Mouse (Mus musculus): ENCODE data around the gene Hspe1. TPM values are rescaled to one million over a fixed set of nuclear protein-coding genes. Genes with fewer than 3 reads are reported as not detected.
"Not testable (repeated sequence)": the region's sequence is repeated elsewhere in the genome, so short reads cannot be mapped to it uniquely, and the experiment has no call there.

Hspe1 gene
- polyA plus RNA-seq, 1 experiment from 2014 or later = 224 TPM

GRCm38 (mm10) chr1:55124136-55124535, 36.2 kb downstream of the Hspe1 start:
- not testable (repeated sequence) for H3K9ac ChIP-seq (ENCODE audit: low read depth, low read length); H3K4me2 ChIP-seq (ENCODE audit: low read length); H3K27ac ChIP-seq (ENCODE audit: low read length); H3K27me3 ChIP-seq (ENCODE audit: control insufficient read depth, insufficient read depth, low read depth, low read length); H3K9me3 ChIP-seq (replicated peaks; ENCODE audit: control insufficient read depth, low read length, poor library complexity, severe bottlenecking); H3K36me3 ChIP-seq (ENCODE audit: control insufficient read depth, insufficient read depth, low read length); H3K4me1 ChIP-seq (ENCODE audit: control insufficient read depth, insufficient read depth, low read length); H3K4me3 ChIP-seq (ENCODE audit: low read depth, low read length); ATAC-seq
- 95% methylated on average over 2 of the region's 2 CpGs for WGBS

GRCm38 (mm10) chr1:55129716-55130115, 41.8 kb downstream of the Hspe1 start:
- Histone ChIP-seq H3K4me1 (ENCODE audit: control insufficient read depth, insufficient read depth, low read length) (peaks cover 19% of the 10 kb centered on the region), H3K4me2 (ENCODE audit: low read length) (no peak overlapping the region), H3K27me3 (ENCODE audit: control insufficient read depth, insufficient read depth, low read depth, low read length) (no peaks in the 10 kb centered on the region), H3K4me3 (ENCODE audit: low read depth, low read length) (no peak overlapping the region), H3K27ac (ENCODE audit: low read length) (no peak overlapping the region), H3K9ac (ENCODE audit: low read depth, low read length) (no peak overlapping the region), H3K9me3 (replicated peaks; ENCODE audit: control insufficient read depth, low read length, poor library complexity, severe bottlenecking) (no peaks in the 10 kb centered on the region), H3K36me3 (ENCODE audit: control insufficient read depth, insufficient read depth, low read length) (no peaks in the 10 kb centered on the region)
- 94% methylated on average over 5 of the region's 5 CpGs for WGBS
- no peak for ATAC-seq

GRCm38 (mm10) chr1:55130190-55130916, 42.4 kb downstream of the Hspe1 start:
- H3K4me3 ChIP-seq (ENCODE audit: low read depth, low read length) = peak overlapping the region; percentile 99
- H3K36me3 ChIP-seq (ENCODE audit: control insufficient read depth, insufficient read depth, low read length) = no peaks in the 10 kb centered on the region
- peaks cover 19% of the 10 kb centered on the region for H3K4me1 ChIP-seq (ENCODE audit: control insufficient read depth, insufficient read depth, low read length)
- H3K27me3 ChIP-seq (ENCODE audit: control insufficient read depth, insufficient read depth, low read depth, low read length) = no peaks in the 10 kb centered on the region
- peak overlapping the region; percentile 57 for H3K4me2 ChIP-seq (ENCODE audit: low read length)
- ATAC-seq = no peak
- H3K9ac ChIP-seq (ENCODE audit: low read depth, low read length) = peak overlapping the region; percentile 74
- no peaks in the 10 kb centered on the region for H3K9me3 ChIP-seq (replicated peaks; ENCODE audit: control insufficient read depth, low read length, poor library complexity, severe bottlenecking)
- H3K27ac ChIP-seq (ENCODE audit: low read length) = peak overlapping the region; percentile 98
- WGBS = 69% methylated on average over 10 of the region's 10 CpGs

GRCm38 (mm10) chr1:55130943-55131401, 43.0 kb downstream of the Hspe1 start, which contains the start of gene Mob4:
Gene Mob4 (plus strand): TSS chr1:55131231.
- Histone ChIP-seq H3K36me3 (ENCODE audit: control insufficient read depth, insufficient read depth, low read length) (no peaks in the 10 kb centered on the region), H3K9me3 (replicated peaks; ENCODE audit: control insufficient read depth, low read length, poor library complexity, severe bottlenecking) (no peaks in the 10 kb centered on the region), H3K4me3 (ENCODE audit: low read depth, low read length) (peak within 1 kb of the TSS; percentile 99), H3K4me1 (ENCODE audit: control insufficient read depth, insufficient read depth, low read length) (peaks cover 19% of the 10 kb centered on the region), H3K27me3 (ENCODE audit: control insufficient read depth, insufficient read depth, low read depth, low read length) (no peaks in the 10 kb centered on the region), H3K27ac (ENCODE audit: low read length) (peak within 1 kb of the TSS; percentile 98), H3K9ac (ENCODE audit: low read depth, low read length) (peak within 1 kb of the TSS; percentile 99), H3K4me2 (ENCODE audit: low read length) (peak within 1 kb of the TSS; percentile 77)
- WGBS = under 1% methylated on average over 42 of the region's 42 CpGs
- ATAC-seq = peak; percentile 98

GRCm38 (mm10) chr1:55131424-55132014, 43.6 kb downstream of the Hspe1 start:
- peak; percentile 81; the same call in 1 of the 2 replicates for ATAC-seq
- peak overlapping the region; percentile 99 for H3K9ac ChIP-seq (ENCODE audit: low read depth, low read length)
- H3K27me3 ChIP-seq (ENCODE audit: control insufficient read depth, insufficient read depth, low read depth, low read length) = no peaks in the 10 kb centered on the region
- WGBS = under 1% methylated on average over 47 of the region's 47 CpGs
- no peaks in the 10 kb centered on the region for H3K9me3 ChIP-seq (replicated peaks; ENCODE audit: control insufficient read depth, low read length, poor library complexity, severe bottlenecking)
- H3K4me1 ChIP-seq (ENCODE audit: control insufficient read depth, insufficient read depth, low read length) = peaks cover 19% of the 10 kb centered on the region
- no peaks in the 10 kb centered on the region for H3K36me3 ChIP-seq (ENCODE audit: control insufficient read depth, insufficient read depth, low read length)
- H3K27ac ChIP-seq (ENCODE audit: low read length) = peak overlapping the region; percentile 98
- H3K4me3 ChIP-seq (ENCODE audit: low read depth, low read length) = peak overlapping the region; percentile 99
- peak overlapping the region; percentile 77 for H3K4me2 ChIP-seq (ENCODE audit: low read length)

GRCm38 (mm10) chr1:55132308-55132707, 44.4 kb downstream of the Hspe1 start:
- ATAC-seq = no peak
- WGBS = 75% methylated on average over 4 of the region's 4 CpGs
- H3K9me3 ChIP-seq (replicated peaks; ENCODE audit: control insufficient read depth, low read length, poor library complexity, severe bottlenecking) = no peaks in the 10 kb centered on the region
- peak overlapping the region; percentile 99 for H3K4me3 ChIP-seq (ENCODE audit: low read depth, low read length)
- no peak overlapping the region for H3K27ac ChIP-seq (ENCODE audit: low read length)
- H3K27me3 ChIP-seq (ENCODE audit: control insufficient read depth, insufficient read depth, low read depth, low read length) = no peaks in the 10 kb centered on the region
- peaks cover 19% of the 10 kb centered on the region for H3K4me1 ChIP-seq (ENCODE audit: control insufficient read depth, insufficient read depth, low read length)
- H3K9ac ChIP-seq (ENCODE audit: low read depth, low read length) = peak overlapping the region; percentile 99
- H3K36me3 ChIP-seq (ENCODE audit: control insufficient read depth, insufficient read depth, low read length) = no peaks in the 10 kb centered on the region
- H3K4me2 ChIP-seq (ENCODE audit: low read length) = peak overlapping the region; percentile 77

GRCm38 (mm10) chr1:55133173-55133572, 45.2 kb downstream of the Hspe1 start:
- WGBS = 68% methylated on average over 2 of the region's 2 CpGs
- no peak overlapping the region for H3K4me2 ChIP-seq (ENCODE audit: low read length)
- H3K27me3 ChIP-seq (ENCODE audit: control insufficient read depth, insufficient read depth, low read depth, low read length) = no peaks in the 10 kb centered on the region
- peaks cover 19% of the 10 kb centered on the region for H3K4me1 ChIP-seq (ENCODE audit: control insufficient read depth, insufficient read depth, low read length)
- H3K27ac ChIP-seq (ENCODE audit: low read length) = no peak overlapping the region
- no peaks in the 10 kb centered on the region for H3K36me3 ChIP-seq (ENCODE audit: control insufficient read depth, insufficient read depth, low read length)
- H3K4me3 ChIP-seq (ENCODE audit: low read depth, low read length) = no peak overlapping the region
- no peak overlapping the region for H3K9ac ChIP-seq (ENCODE audit: low read depth, low read length)
- ATAC-seq = no peak
- no peaks in the 10 kb centered on the region for H3K9me3 ChIP-seq (replicated peaks; ENCODE audit: control insufficient read depth, low read length, poor library complexity, severe bottlenecking)

- H3K4me2 ChIP-seq (ENCODE audit: low read length) = no peak overlapping the region
- no peak overlapping the region for H3K4me3 ChIP-seq (ENCODE audit: low read depth, low read length)
- no peak overlapping the region for H3K9ac ChIP-seq (ENCODE audit: low read depth, low read length)
- no peak overlapping the region for H3K27ac ChIP-seq (ENCODE audit: low read length)
- no peak for ATAC-seq
- no peaks in the 10 kb centered on the region for H3K27me3 ChIP-seq (ENCODE audit: control insufficient read depth, insufficient read depth, low read depth, low read length)
- H3K36me3 ChIP-seq (ENCODE audit: control insufficient read depth, insufficient read depth, low read length) = no peaks in the 10 kb centered on the region
- H3K4me1 ChIP-seq (ENCODE audit: control insufficient read depth, insufficient read depth, low read length) = peaks cover 19% of the 10 kb centered on the region
- no peaks in the 10 kb centered on the region for H3K9me3 ChIP-seq (replicated peaks; ENCODE audit: control insufficient read depth, low read length, poor library complexity, severe bottlenecking)
- 96% methylated on average over 3 of the region's 3 CpGs for WGBS
Measured at GRCm38 (mm10) chr1:55134301-55134700, 46.4 kb downstream of the Hspe1 start.

GRCm38 (mm10) chr1:55135846-55136245, 47.9 kb downstream of the Hspe1 start:
- no peak overlapping the region for H3K27ac ChIP-seq (ENCODE audit: low read length)
- no peak overlapping the region for H3K9ac ChIP-seq (ENCODE audit: low read depth, low read length)
- H3K4me1 ChIP-seq (ENCODE audit: control insufficient read depth, insufficient read depth, low read length) = peaks cover 15% of the 10 kb centered on the region
- no peaks in the 10 kb centered on the region for H3K27me3 ChIP-seq (ENCODE audit: control insufficient read depth, insufficient read depth, low read depth, low read length)
- 97% methylated on average over 1 of the region's 1 CpGs for WGBS
- no peaks in the 10 kb centered on the region for H3K9me3 ChIP-seq (replicated peaks; ENCODE audit: control insufficient read depth, low read length, poor library complexity, severe bottlenecking)
- no peak overlapping the region for H3K4me2 ChIP-seq (ENCODE audit: low read length)
- ATAC-seq = no peak
- H3K4me3 ChIP-seq (ENCODE audit: low read depth, low read length) = no peak overlapping the region
- H3K36me3 ChIP-seq (ENCODE audit: control insufficient read depth, insufficient read depth, low read length) = peaks cover 4% of the 10 kb centered on the region; the same call in 1 of the 2 replicates

Measured in midbrain, embryonic 16.5 days (tissue).